ENCODE assay signal across 8 mouse cellular contexts in genomic region chr8:64597042-64597970, GRCm38 (mm10).
DNase-seq lines count a peak whose midpoint lies in the region; ATAC-seq lines count a peak whose summit lies in the region.

No protein-coding gene starts in this region.

- DNase-seq in adrenal gland, adult (ENCODE audit: inconsistent age in 2 of 2, low spot score in 1 of 2) = peak; percentile 65 to 88
- DNase-seq in adrenal gland, adult 8-10 months = no peak
- peak; percentile 51 to 66 for DNase-seq in layer of hippocampus, postnatal 36 days
- DNase-seq in right cerebral cortex, postnatal 36 days (ENCODE audit: low spot score in 2 of 2) = peak; percentile 39 to 44

- H3K36me3 ChIP-seq in forebrain, embryonic 16.5 days (ENCODE audit: control insufficient read depth, insufficient read depth) = peaks cover 8% of the 10 kb centered on the region; the same call in 1 of the 2 replicates
- peaks cover 17% of the 10 kb centered on the region for H3K36me3 ChIP-seq in hindbrain, embryonic 16.5 days (ENCODE audit: control insufficient read depth, insufficient read depth, low read length)

- peak; percentile 74; the same call in 1 of the 2 replicates for ATAC-seq in cerebellum, adult (ENCODE audit: insufficient number of reproducible peaks, low FRiP score, low TSS enrichment)
- peak; percentile 82 for ATAC-seq in forebrain, embryonic 16.5 days
- peak; percentile 76; the same call in 1 of the 2 replicates for ATAC-seq in hindbrain, embryonic 16.5 days
- ATAC-seq in megakaryocyte-erythroid progenitor cell, adult 5-6 weeks (replicated peaks; ENCODE audit: low FRiP score, low TSS enrichment, poor library complexity, severe bottlenecking) = peak; percentile 83

- H3K9ac ChIP-seq in forebrain, embryonic 16.5 days (replicated peaks; ENCODE audit: low read depth, low read length) = no peak overlapping the region
- no peak overlapping the region for H3K9ac ChIP-seq in hindbrain, embryonic 16.5 days (ENCODE audit: low read depth, low read length)

- no peak overlapping the region for H3K4me2 ChIP-seq in forebrain, embryonic 16.5 days (ENCODE audit: low read length)
- no peak overlapping the region for H3K4me2 ChIP-seq in hindbrain, embryonic 16.5 days (ENCODE audit: low read length)

- no peak overlapping the region for H3K27ac ChIP-seq in forebrain, embryonic 16.5 days (ENCODE audit: low read length)
- no peak overlapping the region for H3K27ac ChIP-seq in hindbrain, embryonic 16.5 days (ENCODE audit: low read depth, low read length)

- no peak overlapping the region for H3K4me3 ChIP-seq in forebrain, embryonic 16.5 days (replicated peaks; ENCODE audit: low read length)
- no peak overlapping the region for H3K4me3 ChIP-seq in hindbrain, embryonic 16.5 days (ENCODE audit: low read length)

- no peaks in the 10 kb centered on the region for H3K9me3 ChIP-seq in forebrain, embryonic 16.5 days (ENCODE audit: control insufficient read depth, low read length)
- no peaks in the 10 kb centered on the region for H3K9me3 ChIP-seq in hindbrain, embryonic 16.5 days (ENCODE audit: control insufficient read depth, low read length)

- WGBS in forebrain, embryonic 16.5 days = 48% methylated on average over 21 of the region's 21 CpGs
- WGBS in hindbrain, embryonic 16.5 days = 39% methylated on average over 21 of the region's 21 CpGs

- no peaks in the 10 kb centered on the region for H3K4me1 ChIP-seq in forebrain, embryonic 16.5 days (replicated peaks; ENCODE audit: control insufficient read depth, insufficient read depth, low read length)
- H3K4me1 ChIP-seq in hindbrain, embryonic 16.5 days (ENCODE audit: control insufficient read depth, insufficient read depth, low read depth, low read length) = no peaks in the 10 kb centered on the region

- H3K27me3 ChIP-seq in forebrain, embryonic 16.5 days (replicated peaks; ENCODE audit: control insufficient read depth, insufficient read depth, low read length) = no peaks in the 10 kb centered on the region
- H3K27me3 ChIP-seq in hindbrain, embryonic 16.5 days (replicated peaks; ENCODE audit: control insufficient read depth, insufficient read depth, low read length) = no peaks in the 10 kb centered on the region
